Mouse (Mus musculus) thymus, postnatal 14 days (tissue): Measurements from ENCODE around the gene Sumf1.
A peak's percentile ranks its signal among the peaks of the same experiment; 100 is the strongest.

Experiments used
- DNase-seq: peaks from one replicate; pipeline ENCODE4 v3.0.0; 2021

The Sumf1 gene

DNA sequence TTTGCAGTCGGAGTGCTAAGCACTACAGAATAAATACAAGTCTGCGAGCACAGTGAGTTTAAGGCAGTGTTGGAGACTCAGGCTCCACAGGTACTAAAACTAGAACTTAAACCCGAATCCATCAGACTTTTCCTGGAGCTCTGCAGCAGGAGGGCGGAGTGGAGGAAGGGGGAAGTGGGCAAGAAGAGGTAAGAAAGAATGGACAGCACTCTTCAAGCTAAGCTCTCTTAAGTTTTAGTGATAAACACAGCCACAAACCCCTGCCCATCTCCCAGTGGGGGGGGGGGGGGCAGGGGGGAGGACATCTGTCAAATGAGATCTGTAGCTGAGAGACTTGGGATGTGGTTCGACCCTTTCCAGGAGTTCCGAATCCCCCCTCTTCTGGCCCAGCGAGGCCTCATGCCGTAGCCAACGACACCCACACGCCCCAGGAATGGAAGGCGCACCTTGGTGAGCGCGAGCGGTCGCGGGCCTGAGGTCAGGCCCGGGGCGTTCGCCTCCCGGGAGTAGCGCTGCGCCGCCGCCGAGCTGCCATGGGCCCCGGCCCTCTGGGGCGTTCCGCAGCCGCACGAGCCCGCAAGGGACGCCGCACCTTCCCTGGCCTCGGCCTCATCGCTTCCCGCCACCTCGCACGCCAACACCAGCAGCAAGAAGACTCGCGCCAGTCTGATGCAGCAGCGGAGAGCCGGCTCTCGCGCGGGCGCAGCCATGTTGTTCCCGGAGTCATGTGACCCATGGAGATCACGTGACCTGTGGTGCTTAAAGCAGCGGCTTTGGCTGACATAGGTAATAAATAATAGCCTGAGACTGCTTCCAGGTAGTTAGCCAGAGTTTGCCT is at the start of gene Sumf1:
Gene Sumf1 (minus strand): TSS at position 736 of the 838 bp plus-strand sequence.
- peak; percentile 91 for DNase-seq

DNA sequence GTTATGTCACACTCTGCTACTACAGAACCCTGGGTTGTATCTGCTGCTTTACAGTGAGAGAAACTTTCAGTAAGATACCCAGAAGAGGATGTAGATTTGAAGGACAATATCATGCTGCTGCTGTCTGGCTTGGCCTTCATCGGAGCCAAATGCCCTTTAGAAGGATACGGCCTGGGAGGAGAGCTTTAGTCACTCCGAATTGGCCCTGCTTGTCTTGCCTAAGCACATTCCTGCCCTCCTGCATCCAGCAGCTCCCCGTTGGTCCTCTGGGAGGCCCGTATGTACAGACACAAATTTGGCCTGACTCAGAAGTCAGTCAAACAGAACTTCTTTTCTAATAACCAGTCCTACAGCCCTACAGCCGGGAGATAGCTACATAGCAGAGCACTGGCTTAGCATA is 49.2 kb upstream of the Sumf1 start:
- no peak for DNase-seq

DNA sequence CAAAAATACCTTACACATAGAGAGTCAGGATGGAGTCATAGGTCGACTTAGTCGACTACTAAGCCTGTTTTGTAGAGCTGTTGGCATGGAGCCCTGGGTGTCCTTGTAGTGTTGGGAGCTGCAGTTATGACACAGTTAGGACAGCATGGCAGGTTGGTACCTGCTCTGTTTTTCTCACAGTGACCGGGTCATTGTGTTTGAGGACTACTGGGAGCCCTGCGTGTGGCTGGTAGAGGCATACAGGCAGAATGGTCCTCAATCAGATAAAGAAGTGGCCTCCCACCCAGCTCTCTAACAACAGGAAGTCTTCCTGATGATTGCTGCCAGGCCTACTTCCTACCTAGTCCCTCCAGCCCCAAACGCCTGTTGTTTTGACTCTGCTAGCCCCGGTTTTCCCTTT is 47.7 kb upstream of the Sumf1 start:
- no peak for DNase-seq

DNA sequence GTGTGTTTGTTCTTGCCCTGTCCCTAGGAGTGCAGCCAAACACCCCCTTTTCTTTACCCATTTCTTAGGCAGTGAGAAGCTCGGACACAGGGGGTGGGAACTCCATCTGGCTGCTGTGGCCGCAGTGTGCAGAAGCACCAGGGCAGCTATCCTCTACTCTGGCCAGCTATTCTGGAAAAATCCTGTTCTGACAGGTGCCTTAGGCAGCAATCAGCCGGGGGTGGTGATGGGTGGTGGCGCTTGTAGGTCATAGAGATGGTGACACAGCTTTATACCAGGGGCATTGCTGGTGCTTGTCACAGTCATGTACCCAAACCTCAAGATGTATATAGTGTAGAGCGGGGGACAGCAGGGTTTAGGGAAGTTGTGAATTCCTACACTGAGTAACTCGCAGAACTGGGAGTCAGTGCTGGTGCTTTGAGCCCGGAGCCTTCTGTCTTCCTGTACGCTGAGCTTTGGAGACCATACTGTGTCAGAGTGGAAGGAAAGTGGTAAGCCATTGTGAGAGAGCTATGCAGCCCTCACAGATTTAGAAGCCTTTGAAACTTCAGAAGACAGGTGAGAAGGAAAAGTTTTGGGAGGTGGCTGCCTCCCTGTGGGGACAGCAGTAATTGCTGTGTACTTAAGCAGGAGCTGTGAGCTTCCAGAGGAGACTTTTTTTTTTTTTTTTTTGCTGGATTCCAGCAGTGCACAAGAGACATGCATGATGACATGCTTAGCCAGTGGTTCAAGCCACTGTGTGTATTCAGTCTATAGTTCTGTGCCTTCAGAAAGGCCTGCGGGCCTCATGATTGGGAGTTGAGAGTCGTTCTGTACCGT is 46.7 kb upstream of the Sumf1 start:
- DNase-seq, result no peak

DNA sequence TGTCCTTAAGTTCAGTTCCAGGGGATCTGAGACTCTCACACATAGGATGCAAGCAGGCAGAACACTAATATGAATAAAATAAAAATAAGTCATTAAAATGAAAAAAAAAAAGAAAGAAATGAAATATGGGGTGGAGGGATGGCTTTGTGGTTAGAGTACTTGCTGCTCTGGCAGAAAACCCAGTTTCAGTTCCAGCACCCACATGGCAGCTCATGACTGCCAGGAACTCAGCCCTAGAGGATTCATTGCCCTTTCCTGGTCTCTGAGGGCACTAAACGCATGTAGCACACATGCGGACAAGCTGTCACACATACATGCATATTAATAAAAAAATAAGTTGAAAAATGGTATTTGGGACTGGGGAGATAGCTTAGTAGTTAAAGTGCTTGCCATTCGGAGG is 45.2 kb upstream of the Sumf1 start:
- DNase-seq, result no peak

DNA sequence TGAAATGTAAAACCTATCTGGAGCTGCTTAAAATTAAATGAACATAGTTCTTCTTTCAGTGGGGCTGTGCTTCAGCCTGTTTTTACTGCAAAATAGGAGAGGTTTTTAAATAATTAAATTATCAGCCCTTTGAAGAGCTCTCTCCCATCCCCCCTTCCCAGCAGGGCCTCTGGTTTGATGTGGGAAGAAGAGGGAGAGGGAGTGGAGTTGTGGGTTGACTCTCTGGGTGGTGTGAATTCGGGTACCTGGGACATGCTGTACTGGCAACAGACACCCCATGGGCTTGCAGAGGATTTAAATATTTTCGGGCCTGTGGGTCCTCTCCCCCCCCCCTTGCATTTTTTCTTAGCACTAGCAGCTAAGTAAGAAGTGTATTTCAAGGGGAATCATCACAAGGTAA is 43.2 kb upstream of the Sumf1 start:
- no peak for DNase-seq

DNA sequence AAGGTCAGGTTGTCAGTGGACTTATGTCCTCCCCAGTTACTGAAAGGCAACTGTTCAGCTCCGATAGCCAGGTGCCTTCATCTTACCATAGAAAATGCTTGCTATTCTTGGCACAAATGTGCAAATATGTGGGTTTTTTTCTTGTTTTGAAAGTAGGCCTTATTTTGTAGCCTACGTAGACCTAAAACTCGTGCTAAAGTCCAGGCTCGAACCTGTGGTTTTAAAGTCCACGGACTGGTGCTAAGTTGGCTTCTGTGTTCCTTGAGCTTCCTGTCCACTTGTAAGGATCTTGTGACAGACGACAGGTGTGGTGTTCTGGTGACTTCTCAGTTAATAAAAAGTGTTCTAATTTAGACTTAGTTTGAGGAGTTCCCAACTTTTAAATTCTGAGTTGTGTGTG is 42.7 kb upstream of the Sumf1 start:
- no peak for DNase-seq

DNA sequence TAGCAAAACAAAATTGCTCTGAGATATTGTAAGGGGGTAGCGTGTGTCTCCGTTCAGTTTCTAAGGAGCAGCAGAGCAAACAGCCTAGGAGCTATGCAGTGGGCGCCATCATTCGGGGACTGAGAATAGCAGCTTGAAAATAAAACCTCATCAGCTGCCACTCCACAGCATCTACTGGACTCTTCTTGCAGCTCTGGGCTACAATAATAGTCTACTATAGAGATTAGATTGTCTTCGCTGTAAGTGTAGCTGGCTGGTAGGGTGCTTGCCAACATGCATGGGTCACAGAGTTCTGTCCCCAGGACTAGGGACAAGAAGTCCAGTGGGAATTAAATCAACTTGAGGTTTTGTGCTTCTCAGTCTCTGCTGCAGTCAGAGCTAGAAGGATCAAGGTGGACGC is 42.1 kb upstream of the Sumf1 start:
- DNase-seq, result no peak

DNA sequence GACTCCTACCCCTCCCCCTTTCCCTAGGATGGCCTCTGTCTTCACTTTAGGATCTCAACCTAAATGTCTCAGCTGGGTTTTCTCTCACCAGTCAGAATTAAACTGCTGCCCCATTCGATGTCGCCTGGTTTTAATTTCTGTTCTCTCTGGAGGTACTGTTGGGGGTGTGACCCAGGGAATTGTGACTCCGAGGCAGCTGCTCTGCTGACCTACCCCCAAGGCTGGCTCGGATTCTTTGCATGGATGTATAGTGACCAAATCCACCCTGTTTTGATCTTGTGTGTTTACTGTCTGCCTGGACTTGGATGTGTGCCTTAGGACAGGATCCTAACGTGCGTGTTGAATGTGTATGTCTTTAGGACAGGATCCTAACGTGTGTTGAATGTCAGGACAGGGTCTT is 40.8 kb upstream of the Sumf1 start:
- no peak for DNase-seq

DNA sequence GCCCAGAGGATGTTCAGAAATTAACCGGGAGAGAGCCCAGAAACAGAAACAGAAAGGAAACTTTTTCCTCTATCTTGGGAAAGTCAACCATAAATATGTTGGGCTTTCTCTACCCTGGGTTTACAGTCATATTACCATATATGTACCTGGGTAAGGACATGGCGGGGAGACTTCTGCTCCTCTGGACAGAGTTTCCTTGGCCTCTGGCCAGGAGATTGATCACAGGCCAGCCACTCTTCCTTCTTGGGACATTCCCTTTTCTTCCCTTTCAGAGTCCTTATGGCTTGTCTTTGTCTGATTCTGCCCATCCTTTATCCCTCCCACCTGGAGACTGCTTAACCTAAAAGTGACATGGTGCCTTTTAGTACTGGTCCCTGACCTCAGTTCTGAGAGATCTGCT is 39.6 kb upstream of the Sumf1 start:
- no peak for DNase-seq

DNA sequence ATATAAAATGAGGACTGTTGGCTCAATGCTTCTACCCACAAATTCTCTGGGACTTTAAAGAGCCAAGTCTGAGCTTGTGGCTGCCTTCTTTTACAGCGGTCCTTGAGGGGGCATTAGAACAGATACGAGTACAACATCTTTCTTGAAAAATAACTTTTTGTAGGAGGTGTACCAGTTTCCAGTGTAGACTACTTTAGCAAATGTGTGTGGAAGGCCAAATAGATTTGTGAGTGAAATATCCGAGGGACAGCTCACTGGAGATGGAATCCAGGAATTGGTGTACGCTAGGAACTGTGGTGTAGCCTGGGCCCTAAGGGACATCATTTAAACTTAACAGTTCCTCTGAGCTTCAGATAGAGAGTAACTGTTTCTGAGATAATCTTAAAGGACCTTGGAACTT is 39.0 kb upstream of the Sumf1 start:
- no peak for DNase-seq

DNA sequence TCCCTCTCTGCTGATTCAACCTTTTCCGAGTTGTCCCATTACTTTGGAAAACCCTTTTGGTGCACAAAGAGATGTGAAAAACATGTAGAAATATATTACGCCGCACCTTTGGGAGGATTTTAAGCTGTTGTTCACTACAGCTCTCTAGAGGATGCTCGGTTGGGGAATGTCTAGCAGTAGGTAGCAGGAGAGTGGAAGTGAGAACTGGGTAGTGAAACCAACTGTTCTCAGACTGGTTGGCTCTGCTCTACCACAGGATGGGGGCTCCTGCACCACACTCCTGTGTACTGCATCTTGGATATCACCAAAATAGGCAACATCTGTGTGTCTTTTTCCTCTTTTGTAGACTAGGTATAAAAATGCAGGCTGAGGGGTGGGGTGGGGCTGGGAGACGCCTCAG is 37.5 kb upstream of the Sumf1 start:
- no peak for DNase-seq

DNA sequence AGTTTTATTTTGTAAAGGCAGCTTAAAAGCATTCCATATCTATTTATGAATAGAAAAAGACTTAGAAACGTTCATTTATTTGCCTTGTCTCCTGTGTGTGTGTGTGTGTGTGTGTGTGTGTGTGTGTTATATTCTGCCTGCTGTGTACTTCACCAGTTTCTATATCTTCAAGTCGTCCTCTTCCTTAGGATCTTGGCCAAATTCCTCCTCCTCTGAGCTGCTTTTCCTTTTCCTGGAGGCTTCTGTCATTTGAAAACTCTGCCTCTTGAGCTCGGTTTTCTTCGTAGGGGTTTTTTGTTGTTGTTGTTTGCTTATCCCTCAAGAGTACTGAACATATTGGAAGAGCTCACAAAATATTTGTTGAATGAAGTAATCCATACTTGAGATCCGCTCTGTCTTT is 37.1 kb upstream of the Sumf1 start:
- no peak for DNase-seq

DNA sequence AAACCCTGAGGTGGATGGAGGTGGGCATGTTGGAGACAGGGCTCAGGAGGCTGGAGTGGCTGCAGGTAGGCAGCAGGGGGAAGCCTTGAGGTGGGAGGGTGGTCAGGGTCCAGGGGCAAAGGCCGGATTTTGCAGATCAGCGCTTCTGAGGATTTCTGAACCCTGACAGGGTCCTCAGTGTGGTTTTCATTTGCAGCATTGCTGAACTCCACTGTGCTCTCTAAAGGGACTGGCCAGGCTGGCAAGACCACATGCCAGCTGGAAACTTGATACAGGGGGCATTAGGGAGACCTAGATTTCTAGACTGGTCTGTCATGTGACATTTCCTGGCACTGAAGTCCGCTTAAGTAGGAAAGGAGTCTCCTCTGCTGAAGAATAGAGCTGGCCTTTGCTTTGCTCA is 32.6 kb upstream of the Sumf1 start:
- DNase-seq, result no peak

DNA sequence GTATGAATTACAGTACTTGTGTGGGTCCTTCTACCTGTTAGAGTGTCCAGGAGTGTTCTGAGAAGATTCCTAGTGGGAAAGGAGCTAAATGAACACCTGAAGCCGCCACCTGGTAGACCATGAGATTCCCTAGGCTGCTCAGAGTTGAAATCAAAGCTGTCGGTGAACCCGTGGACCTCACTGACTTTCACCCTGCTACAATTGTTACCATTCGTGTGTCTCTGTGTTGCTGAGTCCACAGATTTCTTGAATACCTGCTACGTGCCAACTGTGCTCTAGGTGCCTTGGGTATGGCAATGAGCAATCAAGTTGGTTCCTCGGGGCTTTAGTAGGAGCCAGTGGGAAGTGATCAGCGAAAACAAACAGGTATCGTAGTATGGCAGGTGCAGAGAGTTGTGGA is 31.4 kb upstream of the Sumf1 start:
- DNase-seq, result no peak

DNA sequence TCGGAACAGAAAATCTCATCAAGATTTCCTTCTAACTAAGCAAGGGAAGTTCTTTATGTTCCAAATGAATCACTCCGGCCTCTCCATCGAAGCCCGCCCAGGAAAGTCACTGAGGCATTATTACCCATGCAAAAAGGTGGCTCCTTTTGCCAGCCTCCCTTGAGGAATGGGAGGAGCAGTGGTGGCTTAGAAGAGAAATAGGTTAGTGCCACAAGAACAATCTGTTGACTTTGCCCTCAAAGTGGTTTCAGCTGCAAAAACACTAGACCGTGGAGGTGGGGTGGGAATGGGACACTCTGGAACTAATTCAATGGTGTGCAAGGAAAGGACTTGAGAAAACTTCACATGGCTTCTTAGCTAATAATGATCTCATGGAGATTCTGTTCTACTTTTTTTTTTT is 30.7 kb upstream of the Sumf1 start:
- no peak for DNase-seq

DNA sequence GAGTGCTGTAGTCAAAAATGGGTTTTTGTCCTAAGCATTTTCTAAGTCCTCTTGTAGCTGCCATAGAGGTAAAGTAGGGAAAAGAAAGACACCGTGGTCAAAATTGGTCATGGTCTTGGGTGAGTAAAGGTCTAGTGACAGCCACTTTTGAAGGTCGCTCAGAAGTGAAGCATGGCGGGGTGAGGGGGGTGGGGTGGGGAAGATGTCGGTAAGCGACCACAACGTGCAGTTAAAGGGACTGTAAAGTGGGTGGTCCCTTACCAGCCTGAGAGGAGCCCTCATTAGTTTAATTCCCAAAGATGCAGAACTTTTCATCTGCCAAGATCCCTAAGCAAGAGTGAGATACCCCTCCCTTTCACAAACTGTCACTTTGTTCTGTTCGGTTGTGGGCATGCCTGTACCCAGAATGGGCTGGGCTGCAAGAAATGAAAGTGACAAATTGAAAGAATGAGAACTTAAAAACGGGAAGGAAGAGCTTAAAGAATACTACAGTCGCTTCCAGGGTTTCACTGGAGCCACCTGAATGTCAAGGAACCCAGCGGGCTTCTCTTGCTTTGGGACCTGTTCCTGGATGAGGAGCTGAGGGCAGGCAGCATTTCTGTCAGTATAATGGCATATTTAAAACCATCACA is 29.0 kb upstream of the Sumf1 start:
- DNase-seq, result peak; percentile 19

DNA sequence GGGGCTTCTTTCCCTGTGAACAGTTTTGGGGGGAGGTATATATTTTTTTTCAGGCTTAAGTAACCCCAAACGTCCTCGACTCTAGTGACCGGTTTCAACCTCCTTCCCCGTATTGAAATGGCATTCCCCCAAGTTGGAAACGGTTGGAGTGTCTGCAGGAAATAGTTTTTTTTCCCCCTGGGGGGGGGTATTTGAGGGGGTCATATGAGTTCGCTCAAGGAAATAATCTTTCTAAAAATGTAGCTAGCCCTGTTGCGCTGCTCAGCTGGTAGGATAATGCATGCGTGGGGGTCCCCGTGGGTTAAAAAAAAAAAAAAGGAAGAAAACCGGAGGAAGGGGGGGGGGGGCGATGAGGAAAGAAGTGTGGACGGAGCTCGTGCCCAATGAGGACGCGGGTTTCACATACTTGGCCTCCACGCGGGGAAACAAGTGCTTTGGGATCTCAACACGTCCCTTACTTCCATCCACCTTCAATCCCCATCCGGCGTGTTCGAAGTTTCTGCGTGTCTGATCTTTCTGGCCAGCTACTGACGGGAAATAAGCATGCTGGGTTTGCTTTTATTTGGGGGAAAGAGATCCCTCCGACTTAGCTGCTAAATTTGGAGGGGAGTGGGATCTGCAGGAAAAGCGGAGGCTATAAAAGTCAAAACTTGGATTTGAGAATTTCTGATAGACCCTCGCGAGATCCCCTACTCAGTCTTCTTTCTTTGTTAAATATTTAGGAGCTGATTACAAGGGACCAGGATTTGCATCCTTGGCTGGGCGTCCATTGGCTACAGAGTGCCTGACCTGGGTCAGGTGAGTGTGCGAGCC is 28.3 kb upstream of the Sumf1 start:
- DNase-seq, result peak; percentile 48

DNA sequence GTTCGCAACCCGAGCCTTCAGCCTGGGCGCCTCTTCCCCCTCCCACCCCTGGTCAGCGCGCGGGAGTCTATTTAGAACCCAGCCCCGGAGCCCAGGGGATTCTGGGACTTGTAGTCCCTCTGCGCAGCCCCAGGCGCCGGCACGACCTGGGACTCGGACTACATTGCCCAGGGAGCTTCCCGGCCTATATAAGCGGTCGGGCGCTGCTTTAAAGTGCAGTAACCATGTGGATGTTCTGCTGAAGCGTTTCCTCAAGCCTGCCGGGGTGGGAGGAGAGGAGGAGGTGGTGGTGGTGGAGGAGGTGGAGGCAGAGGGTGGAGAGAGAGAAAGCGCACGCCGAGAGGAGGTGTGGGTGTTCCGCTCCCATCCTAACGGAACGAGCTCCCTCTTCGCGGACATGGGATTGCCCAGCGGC is 27.5 kb upstream of the Sumf1 start, which contains the start of gene Itpr1:
Gene Itpr1 (plus strand): TSS at position 216 of the 415 bp plus-strand sequence.
- DNase-seq, result peak; percentile 98

DNA sequence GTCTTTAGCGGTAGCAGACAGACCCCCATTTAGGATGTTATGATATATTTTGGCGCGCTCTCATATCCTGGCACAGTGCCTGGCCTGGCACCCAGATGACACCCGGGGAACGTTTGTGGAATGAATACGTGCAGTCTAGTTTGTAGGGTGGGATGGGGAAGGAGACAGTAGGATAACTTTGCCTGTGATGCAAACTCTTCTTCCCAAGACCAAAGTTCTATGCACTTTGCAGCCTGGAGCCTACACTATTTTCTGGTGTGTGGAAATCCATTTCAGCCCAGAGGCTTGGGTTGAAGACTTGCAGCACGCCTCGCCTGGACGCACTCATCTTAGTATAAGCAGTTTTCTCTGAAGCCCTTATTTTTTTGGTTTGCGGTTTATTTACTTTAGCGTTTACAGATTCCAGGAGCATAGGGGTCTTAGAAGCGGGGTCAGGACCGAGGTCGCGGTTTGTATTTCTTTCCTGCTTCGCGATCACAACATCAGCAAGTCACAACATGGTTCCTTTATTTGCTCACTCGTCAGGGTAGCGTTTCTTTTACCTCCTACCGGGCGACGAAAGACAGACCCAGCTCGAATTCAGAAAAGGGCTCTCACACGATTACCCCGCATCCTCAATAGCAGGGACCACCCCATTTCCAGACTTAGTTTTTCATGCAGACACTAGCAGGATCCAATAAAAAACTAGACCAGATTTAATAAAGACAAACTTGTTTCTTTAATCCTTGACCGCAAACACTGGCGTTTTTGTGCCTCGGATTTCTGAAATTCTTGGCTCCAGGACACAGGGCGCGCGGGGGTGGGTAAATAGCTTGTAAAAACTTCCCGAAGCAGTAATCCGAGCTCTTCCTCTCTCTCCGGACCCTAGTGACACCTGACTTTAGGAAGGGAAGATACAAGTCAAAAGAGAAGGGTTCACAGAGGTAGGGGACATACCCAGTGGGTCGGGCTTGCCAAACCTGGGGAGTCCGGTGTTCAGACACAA is 26.8 kb upstream of the Sumf1 start:
- peak; percentile 37 for DNase-seq

DNA sequence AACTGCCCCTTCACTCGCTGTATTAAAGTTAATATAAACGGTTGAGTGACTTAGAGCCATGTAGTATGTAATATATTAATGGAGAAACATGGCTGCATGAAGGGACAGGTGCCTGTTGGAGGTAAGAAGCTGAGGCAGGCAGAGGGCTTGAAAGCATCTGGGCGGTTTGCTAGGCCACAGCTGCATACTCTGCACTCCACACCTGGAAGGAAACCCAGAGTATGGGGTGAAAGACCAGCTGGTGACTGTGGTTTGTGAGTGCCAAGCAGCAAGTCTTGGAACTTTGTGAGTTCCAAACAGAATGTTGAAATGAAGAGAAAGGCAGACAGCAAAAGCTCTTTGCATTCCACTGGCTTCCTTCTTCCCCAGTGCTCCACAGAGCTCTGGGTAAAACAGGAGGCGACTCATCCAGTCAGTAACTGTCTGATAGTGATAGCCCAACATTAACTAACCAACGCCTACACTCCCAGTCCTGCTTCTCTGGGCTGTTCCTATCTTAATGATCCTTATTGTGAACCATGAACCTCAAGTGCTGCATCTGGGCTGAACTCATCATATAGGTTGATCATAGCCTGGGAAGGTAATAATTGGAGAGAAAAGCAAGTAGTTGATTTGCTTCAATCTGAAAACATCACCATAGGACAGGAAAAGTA is 21.7 kb upstream of the Sumf1 start:
- peak; percentile 83 for DNase-seq
